Mouse (Mus musculus): ENCODE measurements around the gene Ppp1r1b. TPM values are rescaled to one million over a fixed set of nuclear protein-coding genes. Genes with fewer than 3 reads are reported as not detected.

Gene Ppp1r1b
- polyA plus RNA-seq, 1 experiment = not detected

Other genes with a start within 250 kb of the Ppp1r1b start
- 12.7 and 14.1 TPM in 2 replicates for gene Fbxl20, start 198.0 kb upstream of the Ppp1r1b start, polyA plus RNA-seq (2012; ENCODE audit: insufficient read depth, insufficient read length, missing spikeins)
- 17.7 and 24.4 TPM in 2 replicates for gene Med1, start 155.1 kb upstream of the Ppp1r1b start, polyA plus RNA-seq (2012; ENCODE audit: insufficient read depth, insufficient read length, missing spikeins)
- gene Cdk12, start 145.3 kb upstream of the Ppp1r1b start, polyA plus RNA-seq (2012; ENCODE audit: insufficient read depth, insufficient read length, missing spikeins) = 14.2 and 15.0 TPM in 2 replicates
- gene Neurod2, start 18.8 kb upstream of the Ppp1r1b start, polyA plus RNA-seq (2012; ENCODE audit: insufficient read depth, insufficient read length, missing spikeins) = not detected in 2 replicates
- gene Stard3, start 10.0 kb downstream of the Ppp1r1b start, polyA plus RNA-seq (2012; ENCODE audit: insufficient read depth, insufficient read length, missing spikeins) = 5.3 and 8.1 TPM in 2 replicates
- 41.6 and 83.6 TPM in 2 replicates for gene Tcap, start 35.4 kb downstream of the Ppp1r1b start, polyA plus RNA-seq (2012; ENCODE audit: insufficient read depth, insufficient read length, missing spikeins)
- gene Pnmt, start 38.0 kb downstream of the Ppp1r1b start, polyA plus RNA-seq (2012; ENCODE audit: insufficient read depth, insufficient read length, missing spikeins) = not detected in 2 replicates
- gene Pgap3, start 52.1 kb downstream of the Ppp1r1b start, polyA plus RNA-seq (2012; ENCODE audit: insufficient read depth, insufficient read length, missing spikeins) = 2.1 and 2.4 TPM in 2 replicates
- 0.50 and 1.9 TPM in 2 replicates for gene Erbb2, start 64.1 kb downstream of the Ppp1r1b start, polyA plus RNA-seq (2012; ENCODE audit: insufficient read depth, insufficient read length, missing spikeins)
- gene Mien1, start 90.6 kb downstream of the Ppp1r1b start, polyA plus RNA-seq (2012; ENCODE audit: insufficient read depth, insufficient read length, missing spikeins) = 98.2 and 141 TPM in 2 replicates
- 0.59 and 1.0 TPM in 2 replicates for gene Grb7, start 98.0 kb downstream of the Ppp1r1b start, polyA plus RNA-seq (2012; ENCODE audit: insufficient read depth, insufficient read length, missing spikeins)
- not detected in 2 replicates for gene Ikzf3, start 197.6 kb downstream of the Ppp1r1b start, polyA plus RNA-seq (2012; ENCODE audit: insufficient read depth, insufficient read length, missing spikeins)
- 2.2 and 2.3 TPM in 2 replicates for gene Zpbp2, start 202.7 kb downstream of the Ppp1r1b start, polyA plus RNA-seq (2012; ENCODE audit: insufficient read depth, insufficient read length, missing spikeins)
- gene Ormdl3, start 239.0 kb downstream of the Ppp1r1b start, polyA plus RNA-seq (2012; ENCODE audit: insufficient read depth, insufficient read length, missing spikeins) = 276 and 329 TPM in 2 replicates
- not detected in 2 replicates for gene Lrrc3c, start 249.9 kb downstream of the Ppp1r1b start, polyA plus RNA-seq (2012; ENCODE audit: insufficient read depth, insufficient read length, missing spikeins)